Mouse (Mus musculus): ENCODE measurements around the gene Lrrc61. TPM values are rescaled to one million over a fixed set of nuclear protein-coding genes. Genes with fewer than 3 reads are reported as not detected.
A peak's percentile ranks its signal among the peaks of the same experiment; 100 is the strongest.

Lrrc61 gene
- polyA plus RNA-seq, 1 experiment from 2014 or later = 24.0 TPM

GRCm38 (mm10) chr6:48553819-48554218 lies 777 bp upstream of the Lrrc61 start:
- Histone ChIP-seq H3K9ac (replicated peaks) (peak overlapping the region; percentile 70), H3K27ac (replicated peaks) (peak overlapping the region; percentile 97), H3K4me1 (peaks cover 20% of the 10 kb centered on the region), H3K9me3 (replicated peaks) (no peaks in the 10 kb centered on the region), H3K27me3 (replicated peaks) (no peaks in the 10 kb centered on the region), H3K4me2 (peak overlapping the region; percentile 71), H3K4me3 (replicated peaks) (peak overlapping the region; percentile 56), H3K36me3 (peaks cover 12% of the 10 kb centered on the region)
- peak; percentile 19 for ATAC-seq (ENCODE audit: low FRiP score)
- 80% methylated on average over 4 of the region's 4 CpGs for WGBS

- WGBS = 26% methylated on average over 14 of the region's 14 CpGs
- Histone ChIP-seq H3K9ac (replicated peaks) (peak overlapping the region; percentile 70), H3K36me3 (peaks cover 22% of the 10 kb centered on the region), H3K4me3 (replicated peaks) (peak overlapping the region; percentile 56), H3K27me3 (replicated peaks) (no peaks in the 10 kb centered on the region), H3K4me1 (peaks cover 20% of the 10 kb centered on the region), H3K9me3 (replicated peaks) (no peaks in the 10 kb centered on the region), H3K27ac (replicated peaks) (peak overlapping the region; percentile 97), H3K4me2 (peak overlapping the region; percentile 71)
- peak; percentile 90 for ATAC-seq (ENCODE audit: low FRiP score)
Measured at GRCm38 (mm10) chr6:48555104-48555890, 701 bp downstream of the Lrrc61 start.

- ATAC-seq (ENCODE audit: low FRiP score) = no peak
- no peak overlapping the region for H3K9ac ChIP-seq (replicated peaks)
- H3K9me3 ChIP-seq (replicated peaks) = no peaks in the 10 kb centered on the region
- H3K4me3 ChIP-seq (replicated peaks) = no peak overlapping the region; the same call in 1 of the 2 replicates
- no peaks in the 10 kb centered on the region for H3K27me3 ChIP-seq (replicated peaks)
- H3K36me3 ChIP-seq = peaks cover 26% of the 10 kb centered on the region
- H3K4me2 ChIP-seq = peak overlapping the region; percentile 71
- 94% methylated on average over 3 of the region's 3 CpGs for WGBS
- 0 out of 2 replicates have a peak overlapping the region, but pooled peaks have one; percentile 97 for H3K27ac ChIP-seq (replicated peaks)
- H3K4me1 ChIP-seq = peaks cover 20% of the 10 kb centered on the region
Measured at GRCm38 (mm10) chr6:48555956-48556355, 1.4 kb downstream of the Lrrc61 start.

- WGBS = 89% methylated on average over 4 of the region's 4 CpGs
- H3K4me2 ChIP-seq = no peak overlapping the region
Measured at GRCm38 (mm10) chr6:48565693-48566310, 11.2 kb downstream of the Lrrc61 start.

GRCm38 (mm10) chr6:48566312-48566711 lies 11.7 kb downstream of the Lrrc61 start:
- Histone ChIP-seq H3K4me2 (no peak overlapping the region), H3K9ac (replicated peaks) (no peak overlapping the region), H3K9me3 (replicated peaks) (no peaks in the 10 kb centered on the region), H3K4me1 (peaks cover 3% of the 10 kb centered on the region; the same call in 1 of the 2 replicates), H3K36me3 (peaks cover 18% of the 10 kb centered on the region), H3K4me3 (replicated peaks) (no peak overlapping the region), H3K27ac (replicated peaks) (no peak overlapping the region), H3K27me3 (replicated peaks) (no peaks in the 10 kb centered on the region)
- WGBS = 45% methylated on average over 5 of the region's 5 CpGs
- no peak for ATAC-seq (ENCODE audit: low FRiP score)

More at GRCm38 (mm10) chr6:48565693-48566310, 11.2 kb downstream of the Lrrc61 start:
- Histone ChIP-seq H3K27me3 (replicated peaks) (no peaks in the 10 kb centered on the region), H3K36me3 (peaks cover 21% of the 10 kb centered on the region), H3K4me3 (replicated peaks) (no peak overlapping the region), H3K9ac (replicated peaks) (no peak overlapping the region), H3K9me3 (replicated peaks) (no peaks in the 10 kb centered on the region), H3K27ac (replicated peaks) (no peak overlapping the region), H3K4me1 (peaks cover 3% of the 10 kb centered on the region; the same call in 1 of the 2 replicates)
- ATAC-seq (ENCODE audit: low FRiP score) = no peak

GRCm38 (mm10) chr6:48568036-48568984 lies 13.7 kb downstream of the Lrrc61 start:
- no peaks in the 10 kb centered on the region for H3K9me3 ChIP-seq (replicated peaks)
- H3K4me1 ChIP-seq = peaks cover 3% of the 10 kb centered on the region; the same call in 1 of the 2 replicates
- no peak for ATAC-seq (ENCODE audit: low FRiP score)
- H3K36me3 ChIP-seq = peaks cover 16% of the 10 kb centered on the region
- 81% methylated on average over 21 of the region's 21 CpGs for WGBS
- H3K4me3 ChIP-seq (replicated peaks) = no peak overlapping the region
- no peak overlapping the region for H3K9ac ChIP-seq (replicated peaks)
- no peaks in the 10 kb centered on the region for H3K27me3 ChIP-seq (replicated peaks)
- H3K4me2 ChIP-seq = no peak overlapping the region
- H3K27ac ChIP-seq (replicated peaks) = no peak overlapping the region

GRCm38 (mm10) chr6:48569065-48569807 lies 14.6 kb downstream of the Lrrc61 start:
- WGBS = 91% methylated on average over 8 of the region's 8 CpGs
- Histone ChIP-seq H3K4me2 (no peak overlapping the region), H3K4me1 (peaks cover 3% of the 10 kb centered on the region; the same call in 1 of the 2 replicates), H3K9ac (replicated peaks) (no peak overlapping the region), H3K27me3 (replicated peaks) (no peaks in the 10 kb centered on the region), H3K27ac (replicated peaks) (no peak overlapping the region), H3K36me3 (peaks cover 9% of the 10 kb centered on the region), H3K9me3 (replicated peaks) (no peaks in the 10 kb centered on the region), H3K4me3 (replicated peaks) (no peak overlapping the region)
- ATAC-seq (ENCODE audit: low FRiP score) = no peak

- WGBS = 88% methylated on average over 5 of the region's 5 CpGs
- Histone ChIP-seq H3K4me1 (peaks cover 3% of the 10 kb centered on the region; the same call in 1 of the 2 replicates), H3K27me3 (replicated peaks) (no peaks in the 10 kb centered on the region), H3K27ac (replicated peaks) (no peak overlapping the region), H3K4me3 (replicated peaks) (no peak overlapping the region), H3K9ac (replicated peaks) (no peak overlapping the region), H3K9me3 (replicated peaks) (no peaks in the 10 kb centered on the region), H3K36me3 (no peaks in the 10 kb centered on the region), H3K4me2 (no peak overlapping the region)
- ATAC-seq (ENCODE audit: low FRiP score) = no peak
Measured at GRCm38 (mm10) chr6:48572014-48572413, 17.4 kb downstream of the Lrrc61 start.

- peaks cover 3% of the 10 kb centered on the region; the same call in 1 of the 2 replicates for H3K4me1 ChIP-seq
- H3K36me3 ChIP-seq = no peaks in the 10 kb centered on the region
- H3K27me3 ChIP-seq (replicated peaks) = no peaks in the 10 kb centered on the region
- no peak within 1 kb of the TSS for H3K4me2 ChIP-seq
- ATAC-seq (ENCODE audit: low FRiP score) = no peak
- H3K9me3 ChIP-seq (replicated peaks) = no peaks in the 10 kb centered on the region
- no peak within 1 kb of the TSS for H3K27ac ChIP-seq (replicated peaks)
- no peak within 1 kb of the TSS for H3K4me3 ChIP-seq (replicated peaks)
- no peak within 1 kb of the TSS for H3K9ac ChIP-seq (replicated peaks)
- WGBS = 44% methylated on average over 6 of the region's 6 CpGs
Measured at GRCm38 (mm10) chr6:48572572-48573061, 18.0 kb downstream of the Lrrc61 start, which contains the start of gene Rarres2. Gene Rarres2 (minus strand): TSS chr6:48572789.

- no peaks in the 10 kb centered on the region for H3K36me3 ChIP-seq
- WGBS = 77% methylated on average over 10 of the region's 10 CpGs
- H3K4me1 ChIP-seq = peaks cover 3% of the 10 kb centered on the region; the same call in 1 of the 2 replicates
- H3K9me3 ChIP-seq (replicated peaks) = no peaks in the 10 kb centered on the region
- no peak overlapping the region for H3K4me2 ChIP-seq
- no peak for ATAC-seq (ENCODE audit: low FRiP score)
- H3K4me3 ChIP-seq (replicated peaks) = no peak overlapping the region
- no peak overlapping the region for H3K9ac ChIP-seq (replicated peaks)
- H3K27ac ChIP-seq (replicated peaks) = no peak overlapping the region
- H3K27me3 ChIP-seq (replicated peaks) = no peaks in the 10 kb centered on the region
Measured at GRCm38 (mm10) chr6:48573280-48573679, 18.7 kb downstream of the Lrrc61 start.
